Mouse (Mus musculus) thymus, postnatal 25 days (tissue): Measurements from ENCODE around the gene Mvb12b.

Source experiments
- DNase-seq: peaks from one replicate; pipeline ENCODE4 v3.0.0; 2022

The Mvb12b gene

GRCm38 (mm10) chr2:33887328-33888099 lies at the start of gene Mvb12b:
Gene Mvb12b (minus strand): TSS chr2:33887946.
- peak; percentile 71 for DNase-seq

GRCm38 (mm10) chr2:33935756-33936155 lies 48.0 kb upstream of the Mvb12b start:
- no peak for DNase-seq

- DNase-seq, result no peak
Measured at GRCm38 (mm10) chr2:33933606-33934510, 46.1 kb upstream of the Mvb12b start.

- no peak for DNase-seq
Measured at GRCm38 (mm10) chr2:33931161-33931560, 43.4 kb upstream of the Mvb12b start.

GRCm38 (mm10) chr2:33925288-33925687 lies 37.5 kb upstream of the Mvb12b start:
- DNase-seq, result no peak

GRCm38 (mm10) chr2:33923482-33923881 lies 35.7 kb upstream of the Mvb12b start:
- DNase-seq, result no peak

DNA sequence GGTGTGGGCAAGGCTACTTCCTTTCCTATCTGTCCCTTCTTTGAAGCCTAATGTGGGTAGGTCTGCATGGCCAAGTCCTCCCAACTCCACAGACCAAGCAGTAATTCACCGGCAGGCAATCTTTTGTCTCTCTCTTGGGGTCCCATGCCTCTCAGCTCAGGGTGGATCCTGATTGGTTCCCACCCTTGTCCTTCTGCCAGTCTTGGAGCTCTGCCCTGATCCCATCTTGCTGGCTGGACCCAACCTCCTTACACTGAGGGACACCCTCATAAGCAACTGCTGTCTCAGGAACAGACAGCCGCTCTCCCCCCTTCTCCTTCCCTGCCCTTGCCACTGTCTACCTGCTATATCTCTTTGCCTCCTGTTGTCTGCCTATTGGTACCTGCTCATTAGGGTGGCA lies 34.7 kb upstream of the Mvb12b start:
- DNase-seq, result no peak

DNA sequence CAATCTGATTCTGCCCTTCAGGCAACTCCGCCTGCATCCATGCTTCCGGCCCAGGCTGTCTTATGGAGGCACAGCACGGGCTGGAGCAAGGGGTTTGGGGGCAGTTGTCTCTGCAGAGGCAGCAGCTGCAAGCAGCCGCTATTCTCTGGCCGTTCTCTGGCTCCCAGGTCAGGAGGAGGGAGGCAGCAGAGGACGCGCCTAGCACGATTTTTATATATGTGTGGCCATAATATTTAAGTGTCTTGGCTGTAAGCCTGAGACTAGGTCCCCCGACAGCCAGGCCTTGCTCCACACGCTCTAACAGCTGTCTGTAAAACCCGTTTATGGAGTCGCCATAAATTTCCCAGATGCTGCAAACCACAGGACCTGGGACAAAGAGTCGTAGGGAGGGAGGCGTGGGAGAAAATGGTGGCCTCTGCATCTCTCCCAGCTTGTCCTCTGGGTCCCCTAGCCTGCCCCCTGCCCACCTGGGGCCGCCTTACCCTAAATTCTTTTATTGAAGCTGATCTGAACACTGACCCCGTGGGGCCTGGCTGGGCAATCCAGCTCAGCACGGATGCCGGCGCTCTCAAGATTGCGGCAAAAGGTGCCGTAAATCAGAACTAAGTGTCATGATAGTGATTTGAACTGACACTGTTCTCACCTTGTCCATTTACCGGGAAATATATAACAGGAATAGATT lies 32.3 kb upstream of the Mvb12b start:
- no peak for DNase-seq

DNA sequence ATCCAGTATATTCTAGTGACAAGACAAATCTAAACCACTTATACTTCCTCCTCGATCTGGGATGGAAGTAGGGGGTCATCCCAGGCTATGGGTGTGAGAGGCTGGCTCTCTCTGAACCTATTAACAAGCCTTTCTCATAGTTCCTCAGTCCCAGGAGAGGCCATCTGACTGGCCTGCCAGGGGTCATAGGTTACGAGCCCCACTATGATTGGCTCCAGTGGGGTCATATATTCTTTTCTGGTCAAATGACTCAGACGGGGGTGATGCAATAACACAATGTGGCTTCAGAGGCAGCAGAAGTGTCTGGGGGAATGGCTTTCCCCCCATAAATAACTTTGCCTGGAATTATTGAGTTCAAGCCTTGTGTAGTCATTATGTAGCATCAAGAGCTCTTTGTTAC lies 31.1 kb upstream of the Mvb12b start:
- DNase-seq, result no peak

DNA sequence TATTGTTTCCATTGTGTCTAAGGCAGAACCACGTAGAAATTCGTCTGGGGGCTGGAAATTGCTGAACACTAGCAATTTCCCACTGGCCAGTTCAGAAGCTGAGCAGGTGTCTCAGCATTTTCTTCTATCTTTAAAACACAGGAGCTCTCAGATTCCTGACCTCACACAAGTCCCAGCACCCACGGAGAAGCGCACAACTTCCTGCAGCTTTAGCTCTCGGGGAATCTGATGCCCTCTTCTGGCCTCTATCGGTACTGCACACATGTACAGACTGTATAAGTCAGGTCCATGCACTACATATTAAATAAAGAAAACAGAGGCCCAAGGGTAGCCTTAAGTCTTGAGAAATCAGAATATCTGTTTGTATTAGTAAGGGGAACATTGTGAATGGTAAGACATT lies 30.6 kb upstream of the Mvb12b start:
- DNase-seq, result peak; percentile 79

GRCm38 (mm10) chr2:33916603-33917002 lies 28.9 kb upstream of the Mvb12b start:
- no peak for DNase-seq

DNA sequence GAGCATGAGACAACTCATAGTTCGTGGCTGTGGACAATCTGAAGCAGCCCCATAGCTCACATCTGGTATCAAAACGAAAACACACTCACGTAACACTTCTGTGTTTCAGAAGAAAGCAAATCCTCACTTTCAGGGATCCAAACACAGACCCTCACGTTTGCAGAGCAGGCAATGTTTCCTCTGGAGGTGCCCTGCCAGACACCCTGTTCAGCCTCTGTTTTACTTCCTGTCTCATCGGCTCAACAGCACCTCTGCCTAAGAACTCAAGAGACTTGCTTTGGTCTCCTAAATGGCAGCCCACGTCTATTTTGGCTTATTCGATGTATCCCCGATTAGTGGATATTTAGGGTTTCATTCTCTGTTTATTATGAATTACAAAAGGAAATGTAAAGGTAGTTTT lies 27.3 kb upstream of the Mvb12b start:
- DNase-seq, result peak; percentile 35

GRCm38 (mm10) chr2:33914334-33914733 lies 26.6 kb upstream of the Mvb12b start:
- no peak for DNase-seq

GRCm38 (mm10) chr2:33913598-33913997 lies 25.9 kb upstream of the Mvb12b start:
- peak; percentile 18 for DNase-seq

GRCm38 (mm10) chr2:33912741-33913140 lies 25.0 kb upstream of the Mvb12b start:
- no peak for DNase-seq

GRCm38 (mm10) chr2:33908374-33908773 lies 20.6 kb upstream of the Mvb12b start:
- peak; percentile 80 for DNase-seq

DNA sequence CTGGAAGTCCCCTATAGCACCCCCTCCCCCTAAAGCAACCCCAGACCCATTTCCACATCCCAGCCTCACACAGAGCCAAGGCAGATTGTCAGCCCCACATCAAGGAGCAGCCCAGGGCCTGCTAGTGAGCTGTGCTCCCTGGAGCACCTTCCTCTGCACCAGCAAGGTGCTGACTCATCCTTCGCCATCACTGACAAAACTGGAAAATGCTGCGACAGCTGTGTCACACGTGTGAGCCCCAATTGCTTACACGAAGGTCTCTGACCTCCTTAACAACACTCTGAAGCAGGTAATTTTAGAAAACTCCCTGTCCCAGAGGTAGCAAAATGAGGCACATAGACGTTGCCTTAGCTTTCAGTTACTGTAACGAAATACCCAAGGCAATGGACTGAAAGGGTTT lies 19.4 kb upstream of the Mvb12b start:
- DNase-seq, result peak; percentile 42

DNA sequence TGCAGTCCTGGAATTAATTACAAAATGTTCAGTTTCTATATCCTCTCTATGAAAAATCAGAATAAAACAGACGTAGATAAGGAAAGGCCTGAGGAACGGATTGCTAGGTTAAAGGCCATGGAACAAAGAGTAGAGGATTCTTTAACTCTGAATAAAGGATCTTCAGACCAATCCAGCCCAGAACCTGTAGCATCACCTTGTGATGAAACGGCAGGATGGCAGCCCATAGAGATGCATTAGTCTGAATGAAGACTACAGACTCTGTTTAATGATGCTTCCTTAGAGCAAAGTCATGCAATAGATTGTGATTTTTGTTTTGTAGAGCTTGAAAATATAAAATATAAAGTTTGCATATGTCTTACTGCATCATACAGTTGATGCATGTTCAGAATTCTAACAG lies 8.1 kb upstream of the Mvb12b start:
- no peak for DNase-seq

- no peak for DNase-seq
Measured at GRCm38 (mm10) chr2:33893151-33893550, 5.4 kb upstream of the Mvb12b start.

DNA sequence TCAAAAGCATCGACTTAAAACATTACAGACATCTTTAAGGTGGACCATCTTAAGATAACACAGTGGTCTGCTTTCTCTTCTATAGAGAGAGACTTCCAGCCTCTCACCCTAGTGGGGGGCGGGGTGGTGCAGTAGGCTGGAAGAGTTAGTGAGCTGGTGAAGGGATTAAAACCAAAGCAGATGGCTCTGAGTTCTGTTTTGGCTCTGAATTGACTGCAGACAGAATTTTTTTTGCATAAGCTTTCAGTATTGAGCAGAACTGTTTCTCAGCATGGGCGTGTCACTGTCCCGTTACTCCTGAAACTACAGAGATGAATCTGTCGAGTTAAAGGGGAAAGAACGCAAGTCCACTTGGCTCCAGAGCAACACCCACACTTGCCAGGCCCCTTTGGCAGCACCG lies 4.6 kb upstream of the Mvb12b start:
- DNase-seq, result no peak

GRCm38 (mm10) chr2:33888100-33888385 lies 297 bp upstream of the Mvb12b start:
- no peak for DNase-seq

GRCm38 (mm10) chr2:33886386-33887327 lies 1.1 kb downstream of the Mvb12b start:
- peak; percentile 48 for DNase-seq

- DNase-seq, result no peak
Measured at GRCm38 (mm10) chr2:33885264-33885651, 2.5 kb downstream of the Mvb12b start.
